ENCODE assay signal across 16 mouse cellular contexts in genomic region chr15:29823271-29823670, GRCm38 (mm10).
"Had no signal": no experiment of that assay in that cellular context is flagged by ENCODE, and none has a peak within 500 bp of the region (broad histone marks: within the 10 kb centered on the region; RNA-seq: fewer than 3 reads in every experiment).

No protein-coding gene starts in this region.

- H3K4me1 ChIP-seq: liver, embryonic 13.5 days; neural tube, embryonic 13.5 days had no signal

- H3K9ac ChIP-seq: liver, embryonic 13.5 days; neural tube, embryonic 13.5 days had no signal

- DNase-seq: kidney, adult 9 months; kidney, postnatal 14 days; kidney, postnatal 4 days; liver, embryonic 13.5 days; lung, adult 2 months; lung, postnatal 14 days; lung, postnatal 4 days; retina, postnatal 1 day; thymus, adult 2 months; thymus, postnatal 14 days; thymus, postnatal 4 days had no signal

- H3K27me3 ChIP-seq: liver, embryonic 13.5 days; neural tube, embryonic 13.5 days had no signal

- H3K9me3 ChIP-seq: liver, embryonic 13.5 days; neural tube, embryonic 13.5 days had no signal

- H3K27ac ChIP-seq: liver, embryonic 13.5 days; neural tube, embryonic 13.5 days; stomach, postnatal 0 days had no signal

- H3K4me2 ChIP-seq: liver, embryonic 13.5 days; midbrain, embryonic 11.5 days; neural tube, embryonic 13.5 days had no signal

- ATAC-seq: midbrain, embryonic 16.5 days had no signal

- H3K4me3 ChIP-seq: liver, embryonic 13.5 days; myocyte; neural tube, embryonic 13.5 days had no signal

- H3K36me3 ChIP-seq: liver, embryonic 13.5 days; neural tube, embryonic 13.5 days had no signal
